Mouse (Mus musculus) midbrain, embryonic 11.5 days (tissue): ENCODE data around the gene Pbx4. TPM values are rescaled to one million over a fixed set of nuclear protein-coding genes. Genes with fewer than 3 reads are reported as not detected.

Experiments
- ATAC-seq: fragments of 200-750 bp; cut with Nextera tagmentation; 2 replicates; pipeline ENCODE4 v1.8.0; 2017; ENCODE audit warnings: moderate TSS enrichment, moderate library complexity; ENCODE audit not compliant: low FRiP score
- DNase-seq: peaks from one replicate; pipeline ENCODE4 v3.0.0; 2015; ENCODE audit warnings: low spot score; ENCODE audit errors: missing footprints
- H3K27ac ChIP-seq: fragments of 300-500 bp; sonication (generic); 2 replicates; pipeline ENCODE4 v1.5.1; 2014; ENCODE audit warnings: low read depth, low read length
- H3K27me3 ChIP-seq: fragments of 300-500 bp; sonication (generic); 2 replicates; pipeline ENCODE4 v1.6.1; 2014; ENCODE audit warnings: mild to moderate bottlenecking, low read length, moderate library complexity, mixed read lengths; ENCODE audit not compliant: control insufficient read depth, insufficient read depth
- H3K36me3 ChIP-seq: fragments of 300-500 bp; sonication (generic); 2 replicates; pipeline ENCODE4 v1.6.1; 2014; ENCODE audit warnings: mild to moderate bottlenecking, low read length, moderate library complexity, mixed read lengths; ENCODE audit not compliant: control insufficient read depth, insufficient read depth
- H3K4me1 ChIP-seq: fragments of 300-500 bp; sonication (generic); 2 replicates; pipeline ENCODE4 v1.6.1; 2014; ENCODE audit warnings: low read length; ENCODE audit not compliant: control insufficient read depth, insufficient read depth
- H3K4me2 ChIP-seq: fragments of 300-500 bp; sonication (generic); 2 replicates; pipeline ENCODE4 v1.6.1; 2014; ENCODE audit warnings: mild to moderate bottlenecking, moderate library complexity
- H3K4me3 ChIP-seq: fragments of 300-500 bp; sonication (generic); 2 replicates; pipeline ENCODE4 v1.5.1; 2014; ENCODE audit warnings: low read depth, low read length
- H3K9ac ChIP-seq: fragments of 300-500 bp; sonication (generic); 2 replicates; pipeline ENCODE4 v1.6.1; 2014; ENCODE audit warnings: low read length
- H3K9me3 ChIP-seq: fragments of 300-500 bp; sonication (generic); 2 replicates; pipeline ENCODE4 v1.6.1; 2016; ENCODE audit warnings: low read length; ENCODE audit not compliant: control insufficient read depth
- WGBS: fragments of 180-500 bp; shearing (Covaris S2); extraction: QIAGEN DNeasy Blood & Tissue Kit; methylation state at CpG from one replicate; pipeline ENCODE4 v1.1.7; 2014; 5-methylcytosine and 5-hydroxymethylcytosine counted together
- polyA plus RNA-seq: library from polyadenylated mRNA; unstranded; fragments of >200 nt; fragmentation: Nextera tagmentation; extraction: Ambion mirVana; gene quantifications from 2 replicates; pipeline ENCODE4 v1.2.1, GENCODE M21; 2014

Pbx4 gene
- polyA plus RNA-seq, 1 experiment from 2014 or later: 39.1 TPM

GRCm38 (mm10) chr8:69895772-69896451, 63.6 kb downstream of the Pbx4 start:
- Histone ChIP-seq H3K36me3 (no peaks in the 10 kb centered on the region; the same call in 1 of the 2 replicates), H3K4me2 (no peak overlapping the region), H3K9ac (no peak overlapping the region), H3K4me3 (no peak overlapping the region), H3K9me3 (no peaks in the 10 kb centered on the region), H3K27ac (no peak overlapping the region), H3K4me1 (peaks cover 27% of the 10 kb centered on the region), H3K27me3 (no peaks in the 10 kb centered on the region)
- peak; percentile 71 for DNase-seq
- no peak for ATAC-seq
- 76% methylated on average over 4 of the region's 4 CpGs for WGBS

- H3K36me3 ChIP-seq: no peaks in the 10 kb centered on the region; the same call in 1 of the 2 replicates
- WGBS: 88% methylated on average over 6 of the region's 6 CpGs
- H3K27me3 ChIP-seq: no peaks in the 10 kb centered on the region
- H3K9me3 ChIP-seq: no peaks in the 10 kb centered on the region
- no peak overlapping the region for H3K27ac ChIP-seq
- peaks cover 31% of the 10 kb centered on the region for H3K4me1 ChIP-seq
- DNase-seq: no peak
- no peak overlapping the region for H3K4me3 ChIP-seq
- H3K4me2 ChIP-seq: no peak overlapping the region
- ATAC-seq: no peak
- no peak overlapping the region; the same call in 1 of the 2 replicates for H3K9ac ChIP-seq
Measured at GRCm38 (mm10) chr8:69897857-69898256, 65.6 kb downstream of the Pbx4 start.

- ATAC-seq (no peak), DNase-seq (no peak)
- Histone ChIP-seq H3K4me1 (peaks cover 22% of the 10 kb centered on the region), H3K27ac (no peak overlapping the region), H3K9ac (no peak overlapping the region), H3K9me3 (no peaks in the 10 kb centered on the region), H3K36me3 (no peaks in the 10 kb centered on the region), H3K4me3 (no peak overlapping the region), H3K27me3 (no peaks in the 10 kb centered on the region), H3K4me2 (no peak overlapping the region)
- 91% methylated on average over 2 of the region's 2 CpGs for WGBS
Measured at GRCm38 (mm10) chr8:69899876-69900275, 67.6 kb downstream of the Pbx4 start.

- no peaks in the 10 kb centered on the region for H3K9me3 ChIP-seq
- no peaks in the 10 kb centered on the region for H3K27me3 ChIP-seq
- 24% methylated on average over 12 of the region's 12 CpGs for WGBS
- 0 out of 2 replicates have a peak, but pooled peaks have one; percentile 0 for ATAC-seq
- H3K4me2 ChIP-seq: peak overlapping the region; percentile 57
- peak overlapping the region; percentile 77 for H3K4me3 ChIP-seq
- peaks cover 19% of the 10 kb centered on the region for H3K4me1 ChIP-seq
- peak overlapping the region; percentile 76 for H3K27ac ChIP-seq
- peak overlapping the region; percentile 85 for H3K9ac ChIP-seq
- H3K36me3 ChIP-seq: no peaks in the 10 kb centered on the region
- no peak for DNase-seq
Measured at GRCm38 (mm10) chr8:69900895-69901451, 68.7 kb downstream of the Pbx4 start.

- Histone ChIP-seq H3K9me3 (no peaks in the 10 kb centered on the region), H3K9ac (peak overlapping the region; percentile 85), H3K27ac (peak overlapping the region; percentile 76), H3K36me3 (no peaks in the 10 kb centered on the region), H3K4me2 (peak overlapping the region; percentile 57), H3K4me1 (peaks cover 19% of the 10 kb centered on the region), H3K27me3 (no peaks in the 10 kb centered on the region), H3K4me3 (peak overlapping the region; percentile 77)
- 2% methylated on average over 41 of the region's 41 CpGs for WGBS
- ATAC-seq (peak; percentile 78), DNase-seq (peak; percentile 100)
Measured at GRCm38 (mm10) chr8:69901484-69902162, 69.3 kb downstream of the Pbx4 start.

GRCm38 (mm10) chr8:69902163-69903062, 70.1 kb downstream of the Pbx4 start, which contains the start of the genes Tssk6, Ndufa13 and Yjefn3:
TSS of gene Tssk6 (plus strand) at chr8:69902184.
TSS of gene Ndufa13 (minus strand) at chr8:69902558.
TSS of gene Yjefn3 (minus strand) at chr8:69902712.
- H3K9ac ChIP-seq: peak within 1 kb of the TSS; percentile 85
- H3K27me3 ChIP-seq: no peaks in the 10 kb centered on the region
- WGBS: 4% methylated on average over 89 of the region's 89 CpGs
- no peaks in the 10 kb centered on the region for H3K9me3 ChIP-seq
- peak within 1 kb of the TSS; percentile 76 for H3K27ac ChIP-seq
- peak within 1 kb of the TSS; percentile 77 for H3K4me3 ChIP-seq
- peaks cover 19% of the 10 kb centered on the region for H3K4me1 ChIP-seq
- peak; percentile 58 for ATAC-seq
- peak within 1 kb of the TSS; percentile 57 for H3K4me2 ChIP-seq
- no peak for DNase-seq
- H3K36me3 ChIP-seq: no peaks in the 10 kb centered on the region

- Histone ChIP-seq H3K36me3 (no peaks in the 10 kb centered on the region), H3K4me2 (peak overlapping the region; percentile 57), H3K4me1 (peaks cover 19% of the 10 kb centered on the region), H3K27me3 (no peaks in the 10 kb centered on the region), H3K4me3 (peak overlapping the region; percentile 77), H3K9me3 (no peaks in the 10 kb centered on the region), H3K9ac (peak overlapping the region; percentile 81), H3K27ac (peak overlapping the region; percentile 65)
- under 1% methylated on average over 43 of the region's 45 CpGs for WGBS
- ATAC-seq (peak; percentile 92), DNase-seq (peak; percentile 100)
Measured at GRCm38 (mm10) chr8:69903063-69903542, 70.8 kb downstream of the Pbx4 start.

- H3K9me3 ChIP-seq: no peaks in the 10 kb centered on the region
- WGBS: 76% methylated on average over 8 of the region's 8 CpGs
- no peak overlapping the region for H3K4me3 ChIP-seq
- H3K27ac ChIP-seq: no peak overlapping the region
- no peaks in the 10 kb centered on the region; the same call in 1 of the 2 replicates for H3K36me3 ChIP-seq
- peak overlapping the region; percentile 57 for H3K4me2 ChIP-seq
- no peaks in the 10 kb centered on the region for H3K27me3 ChIP-seq
- ATAC-seq (no peak), DNase-seq (no peak)
- no peak overlapping the region for H3K9ac ChIP-seq
- peaks cover 19% of the 10 kb centered on the region for H3K4me1 ChIP-seq
Measured at GRCm38 (mm10) chr8:69904096-69904495, 71.8 kb downstream of the Pbx4 start.
